Mouse (Mus musculus) liver, postnatal 0 days (tissue): ENCODE measurements around the gene Adcy9.

ENCODE experiments used
- CTCF ChIP-seq: sonication (generic); IDR thresholded peaks from 2 replicates; pipeline ENCODE4 v1.5.1; 2016; ENCODE audit warnings: antibody characterized with exemption, low read depth
- EP300 ChIP-seq: IDR thresholded peaks from 2 replicates; pipeline ENCODE4 v1.6.1; 2016; ENCODE audit warnings: antibody characterized with exemption, low read depth, mild to moderate bottlenecking

GRCm38 (mm10) chr16:4311608-4312007 is 108.7 kb downstream of the Adcy9 start:
- TF ChIP-seq CTCF (no peak), EP300 (no peak)
